Mouse (Mus musculus) testis, postnatal 14 days (tissue): ENCODE measurements around the gene Sumo2.
"Not testable (repeated sequence)": the region's sequence is repeated elsewhere in the genome, so short reads cannot be mapped to it uniquely, and the experiment has no call there.

ENCODE experiments used
- DNase-seq: peaks from one replicate; pipeline ENCODE4 v3.0.0; 2021; ENCODE audit warnings: low spot score

Gene Sumo2

GRCm38 (mm10) chr11:115518693-115519092 is 17.4 kb downstream of the Sumo2 start:
- no peak for DNase-seq

DNA sequence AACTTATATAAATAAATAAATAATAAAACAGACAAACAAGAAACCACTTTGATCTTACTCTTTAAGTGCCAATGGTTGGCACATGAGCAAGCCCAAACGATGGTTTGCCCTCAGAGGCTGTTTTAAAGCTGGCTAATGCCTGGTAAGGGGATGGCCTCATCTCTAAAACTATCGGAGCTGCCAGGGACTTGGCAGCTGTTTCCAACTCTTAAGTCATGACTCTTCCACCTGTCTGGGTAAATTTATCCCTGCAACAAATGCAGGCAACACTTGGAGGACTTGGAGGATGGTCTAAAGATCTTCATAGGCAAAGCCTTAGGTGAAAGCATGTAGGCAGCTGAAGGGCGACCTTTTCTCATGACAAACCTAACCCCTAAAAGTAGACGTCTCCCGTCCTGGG is 19.1 kb downstream of the Sumo2 start:
- no peak for DNase-seq

GRCm38 (mm10) chr11:115515021-115515420 is 21.1 kb downstream of the Sumo2 start:
- DNase-seq, result no peak

- DNase-seq, result peak; percentile 95
These were observed 21.8 kb downstream of the Sumo2 start, which contains the start of gene Jpt1 for GRCm38 (mm10) chr11:115514238-115514663. Jpt1 (minus strand) TSS chr11:115514387.

- DNase-seq, result peak; percentile 68
These were observed 22.5 kb downstream of the Sumo2 start for GRCm38 (mm10) chr11:115513271-115514237.

GRCm38 (mm10) chr11:115512407-115513183 is 23.5 kb downstream of the Sumo2 start:
- no peak for DNase-seq

DNA sequence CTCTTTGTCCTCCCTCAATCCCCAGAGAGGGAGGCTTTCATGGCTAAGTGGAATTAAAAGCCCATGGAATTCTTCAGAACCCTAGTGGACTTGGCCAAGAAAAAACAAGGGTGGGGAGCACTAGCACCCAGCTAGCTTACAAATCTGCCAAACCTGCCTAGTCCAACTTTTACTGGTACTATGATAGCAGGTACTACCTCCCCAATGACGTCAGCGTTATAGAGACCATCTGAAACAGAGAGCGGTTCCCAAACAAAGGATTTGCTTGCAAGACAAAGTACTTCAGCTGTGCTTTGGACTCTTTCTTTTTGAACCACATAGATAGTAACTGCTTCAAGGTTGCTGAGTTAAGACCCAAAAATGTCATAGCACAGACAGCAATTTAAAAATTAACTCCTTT is 24.1 kb downstream of the Sumo2 start:
- DNase-seq, result no peak

DNA sequence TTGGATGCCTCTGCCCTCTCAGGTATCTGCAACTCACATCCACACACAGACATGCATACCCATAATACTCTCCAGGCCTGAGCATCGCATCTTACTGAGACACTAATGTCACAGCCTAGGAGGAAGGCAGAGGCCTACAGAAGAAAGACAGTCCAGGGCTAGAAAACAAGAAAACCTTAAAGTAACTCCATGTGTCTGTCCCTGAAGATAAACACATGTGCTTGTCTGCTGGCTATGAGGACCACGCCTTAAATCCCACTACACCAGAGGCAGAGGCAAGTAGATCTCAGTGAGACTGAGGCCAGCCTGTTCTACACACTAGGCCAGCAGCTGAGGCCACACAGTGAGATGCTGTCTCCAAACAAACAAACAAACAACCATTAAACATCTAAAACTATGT is 25.0 kb downstream of the Sumo2 start:
- DNase-seq, result no peak

- DNase-seq, result no peak
These were observed 25.6 kb downstream of the Sumo2 start for GRCm38 (mm10) chr11:115510507-115510888.

- no peak for DNase-seq
These were observed 26.1 kb downstream of the Sumo2 start for GRCm38 (mm10) chr11:115509773-115510506.

- DNase-seq, result no peak
These were observed 28.0 kb downstream of the Sumo2 start for GRCm38 (mm10) chr11:115508061-115508460.

DNA sequence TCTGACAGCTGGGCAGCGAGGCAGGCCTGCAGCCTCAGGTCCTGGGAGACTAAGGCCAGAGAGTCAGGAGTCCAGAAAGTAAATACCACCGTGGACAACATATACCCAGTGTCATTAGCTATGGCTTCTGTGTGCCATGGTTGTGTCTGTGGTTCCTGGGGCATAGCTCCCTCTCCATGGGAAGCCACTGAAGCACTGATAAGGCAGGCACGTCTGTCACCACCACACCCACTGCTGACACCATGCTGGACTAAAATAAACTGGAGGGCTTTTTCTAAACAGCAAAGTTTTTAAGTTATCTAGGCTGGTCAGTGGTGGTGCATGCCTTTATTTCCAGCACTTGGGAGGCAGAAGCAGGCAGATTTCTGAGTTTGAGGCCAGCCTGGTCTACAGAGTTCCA is 29.5 kb downstream of the Sumo2 start:
- no peak for DNase-seq

DNA sequence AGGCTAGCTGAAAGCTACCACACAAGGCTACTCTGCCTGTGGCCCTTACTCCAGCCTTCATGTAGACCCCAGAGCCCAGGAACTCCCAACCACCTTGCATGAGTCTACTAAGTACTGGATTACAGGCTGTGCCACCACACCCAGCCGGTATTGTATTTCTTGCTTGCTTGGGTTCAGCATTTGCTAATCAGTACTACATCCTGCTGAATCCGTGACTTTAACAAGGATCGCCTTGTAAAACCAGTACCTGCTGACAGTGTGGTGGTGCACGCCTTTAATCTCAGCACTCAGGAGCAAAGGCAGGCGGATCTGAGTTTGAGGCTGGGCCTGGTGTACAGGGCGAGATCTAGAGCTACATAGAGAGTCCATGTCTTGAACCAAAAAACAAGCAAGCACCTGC is 33.4 kb downstream of the Sumo2 start:
- DNase-seq, result no peak

- DNase-seq, result not testable (repeated sequence)
These were observed 39.5 kb downstream of the Sumo2 start for GRCm38 (mm10) chr11:115496559-115496958.

DNA sequence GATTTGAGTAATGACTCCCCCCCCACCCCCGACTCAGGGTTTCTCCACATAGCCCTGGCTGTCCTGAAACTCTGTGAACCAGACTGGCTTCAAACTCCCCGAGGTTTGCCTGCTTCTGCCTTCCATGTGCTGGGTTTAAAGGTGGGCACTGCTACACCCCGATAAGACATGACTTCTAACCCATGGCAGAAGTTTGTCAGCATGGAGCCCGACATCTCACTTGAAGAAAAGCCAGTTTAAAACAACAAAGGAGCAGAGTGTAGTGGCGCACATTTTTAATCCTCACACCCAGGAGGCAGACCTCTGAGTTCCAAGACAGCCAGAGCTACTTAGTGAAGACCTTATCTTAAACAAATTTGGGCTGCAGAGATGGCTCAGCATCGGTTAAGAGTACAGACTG is 43.7 kb downstream of the Sumo2 start:
- no peak for DNase-seq

DNA sequence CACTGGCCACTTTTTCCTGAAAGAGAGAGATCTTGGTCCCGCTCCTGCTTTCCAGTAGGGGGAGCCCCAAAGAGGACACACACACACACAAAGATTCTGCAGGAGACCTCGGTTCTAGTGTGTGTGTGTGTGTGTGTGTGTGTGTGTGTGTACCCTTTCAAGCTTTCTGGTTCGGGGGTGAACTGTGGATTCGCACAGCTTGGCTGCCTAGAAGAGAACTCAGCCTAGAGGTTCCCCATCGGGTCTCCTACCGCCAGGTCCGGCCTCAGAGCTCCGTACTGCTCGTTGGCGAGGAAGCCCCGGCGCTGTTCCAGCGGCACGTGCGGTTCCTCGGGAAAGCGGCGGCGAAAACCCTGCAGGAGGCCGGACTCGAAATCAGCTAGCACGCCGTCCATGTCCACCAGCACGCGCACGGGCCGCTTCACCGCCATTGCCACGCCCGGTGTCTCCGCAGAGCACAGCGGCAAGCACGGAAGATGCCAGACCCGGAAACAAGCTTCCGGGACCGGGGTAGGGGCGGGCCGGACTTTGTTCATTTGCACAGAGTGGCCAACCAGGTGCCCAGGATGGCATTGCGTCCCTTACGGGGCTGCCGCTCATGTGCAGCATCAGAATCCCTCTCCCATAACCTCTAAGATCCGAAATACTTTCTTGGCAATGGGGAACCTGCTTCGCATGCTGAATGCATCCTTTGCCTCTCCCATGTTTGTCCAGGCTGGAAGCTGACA is 44.6 kb downstream of the Sumo2 start, which contains the start of gene Nt5c:
Nt5c (minus strand) TSS at position 507 of the 728 bp plus-strand sequence.
- peak; percentile 80 for DNase-seq

GRCm38 (mm10) chr11:115490441-115491355 is 45.4 kb downstream of the Sumo2 start:
- no peak for DNase-seq

GRCm38 (mm10) chr11:115488551-115489104 is 47.4 kb downstream of the Sumo2 start:
- DNase-seq, result no peak

DNA sequence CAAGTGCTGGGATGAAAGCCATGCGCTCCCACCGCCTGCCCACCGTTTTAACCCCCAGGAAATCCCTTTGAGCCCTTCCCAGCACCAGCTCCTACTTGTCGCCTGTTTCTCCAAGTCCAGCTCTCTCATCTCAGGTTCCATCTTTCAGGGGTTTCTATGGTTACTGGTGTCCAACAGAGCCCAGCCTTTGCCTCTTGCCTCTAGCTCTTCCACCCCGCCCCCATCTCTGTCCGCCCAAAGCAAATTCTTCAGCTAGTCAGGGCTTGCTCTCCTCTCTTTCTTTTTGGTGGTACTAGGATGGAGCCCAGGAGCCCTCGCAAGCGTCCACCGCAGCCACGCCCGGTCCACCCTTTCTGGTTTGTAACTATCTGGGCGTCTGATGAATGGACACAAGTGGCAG is 50.9 kb downstream of the Sumo2 start:
- no peak for DNase-seq

DNA sequence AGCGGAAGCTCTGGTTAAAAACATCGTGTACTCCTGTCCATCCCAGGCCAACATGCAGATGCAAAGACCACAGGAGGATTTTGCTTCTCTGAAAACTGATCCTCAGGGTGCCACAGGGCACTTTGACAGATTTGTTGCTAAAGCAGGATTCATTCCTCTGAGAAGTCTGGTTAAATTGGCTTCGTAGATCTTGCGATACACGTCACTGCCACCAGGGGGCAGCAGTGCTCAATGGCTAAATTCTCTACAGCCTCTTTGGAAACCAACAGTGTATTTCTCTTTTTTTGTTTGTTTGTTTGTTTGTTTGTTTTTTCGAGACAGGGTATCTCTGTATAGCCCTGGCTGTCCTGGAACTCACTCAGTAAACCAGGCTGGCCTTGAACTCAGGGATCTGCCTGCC is 52.4 kb downstream of the Sumo2 start:
- no peak for DNase-seq
